Mouse (Mus musculus): Measurements from ENCODE around the gene T2. TPM values are rescaled to one million over a fixed set of nuclear protein-coding genes. Genes with fewer than 3 reads are reported as not detected.

The T2 gene
- polyA plus RNA-seq, 1 experiment from 2014 or later = 0.66 TPM

GRCm38 (mm10) chr17:8341360-8341963 is 14.3 kb upstream of the T2 start:
- peak overlapping the region; percentile 39 for H3K9ac ChIP-seq
- no peaks in the 10 kb centered on the region for H3K9me3 ChIP-seq (replicated peaks)
- H3K36me3 ChIP-seq = no peaks in the 10 kb centered on the region; the same call in 1 of the 2 replicates
- peak; percentile 30 for ATAC-seq (replicated peaks; ENCODE audit: low FRiP score)
- peaks cover 26% of the 10 kb centered on the region for H3K4me1 ChIP-seq
- peak overlapping the region; percentile 98 for H3K4me2 ChIP-seq
- H3K4me3 ChIP-seq (replicated peaks) = peak overlapping the region; percentile 53
- H3K27me3 ChIP-seq = peaks cover 50% of the 10 kb centered on the region
- 10% methylated on average over 46 of the region's 46 CpGs for WGBS
- H3K27ac ChIP-seq = no peak overlapping the region

GRCm38 (mm10) chr17:8342706-8343105 is 13.1 kb upstream of the T2 start:
- Histone ChIP-seq H3K4me3 (replicated peaks) (no peak overlapping the region), H3K27me3 (peaks cover 50% of the 10 kb centered on the region), H3K27ac (no peak overlapping the region), H3K4me2 (no peak overlapping the region), H3K9ac (no peak overlapping the region), H3K36me3 (no peaks in the 10 kb centered on the region; the same call in 1 of the 2 replicates), H3K9me3 (replicated peaks) (no peaks in the 10 kb centered on the region), H3K4me1 (peaks cover 26% of the 10 kb centered on the region)
- no peak for ATAC-seq (replicated peaks; ENCODE audit: low FRiP score)
- WGBS = 44% methylated on average over 5 of the region's 5 CpGs

DNA sequence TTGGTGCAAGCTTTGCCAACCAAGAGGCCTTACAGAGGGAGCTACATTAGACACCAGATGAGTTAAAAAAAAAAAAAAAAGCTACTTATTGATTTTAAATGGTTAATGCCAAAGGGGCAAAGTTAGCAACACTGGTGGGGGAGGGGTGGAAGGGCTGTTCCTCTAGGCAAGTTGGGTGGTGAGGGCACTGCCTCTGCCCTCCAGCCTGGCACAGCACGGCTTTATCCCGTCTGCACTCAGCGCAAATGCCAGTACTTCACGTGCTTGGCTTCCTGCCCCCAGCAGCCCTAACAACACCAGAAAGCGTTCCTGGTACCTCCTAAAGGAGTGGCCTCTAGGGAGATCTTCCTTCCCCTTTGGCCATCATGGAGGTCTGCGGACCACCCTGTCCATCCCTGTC is 12.4 kb upstream of the T2 start:
- no peak for ATAC-seq (replicated peaks; ENCODE audit: low FRiP score)
- H3K36me3 ChIP-seq = no peaks in the 10 kb centered on the region; the same call in 1 of the 2 replicates
- WGBS = 56% methylated on average over 6 of the region's 6 CpGs

GRCm38 (mm10) chr17:8347765-8348285 is 8.0 kb upstream of the T2 start:
- H3K9me3 ChIP-seq (replicated peaks) = no peaks in the 10 kb centered on the region
- H3K4me3 ChIP-seq (replicated peaks) = no peak overlapping the region
- 88% methylated on average over 5 of the region's 5 CpGs for WGBS
- H3K27ac ChIP-seq = no peak overlapping the region
- no peak overlapping the region for H3K4me2 ChIP-seq
- peaks cover 4% of the 10 kb centered on the region; the same call in 1 of the 2 replicates for H3K27me3 ChIP-seq
- H3K4me1 ChIP-seq = peaks cover 4% of the 10 kb centered on the region; the same call in 1 of the 2 replicates
- H3K36me3 ChIP-seq = no peaks in the 10 kb centered on the region
- H3K9ac ChIP-seq = no peak overlapping the region
- no peak for ATAC-seq (replicated peaks; ENCODE audit: low FRiP score)

More for the DNA sequence above, 12.4 kb upstream of the T2 start:
- 0 out of 2 replicates have a peak overlapping the region, but pooled peaks have one; percentile 23 for H3K4me2 ChIP-seq
- no peak overlapping the region for H3K9ac ChIP-seq
- H3K27me3 ChIP-seq = peaks cover 48% of the 10 kb centered on the region
- no peak overlapping the region for H3K4me3 ChIP-seq (replicated peaks)
- H3K27ac ChIP-seq = no peak overlapping the region
- no peaks in the 10 kb centered on the region for H3K9me3 ChIP-seq (replicated peaks)
- H3K4me1 ChIP-seq = peaks cover 26% of the 10 kb centered on the region

GRCm38 (mm10) chr17:8348941-8349340 is 6.9 kb upstream of the T2 start:
- no peak overlapping the region for H3K9ac ChIP-seq
- no peak overlapping the region for H3K4me3 ChIP-seq (replicated peaks)
- ATAC-seq (replicated peaks; ENCODE audit: low FRiP score) = no peak
- 0 out of 2 replicates have a peak, but pooled peaks cover 3% of the 10 kb centered on the region for H3K27me3 ChIP-seq
- no peaks in the 10 kb centered on the region for H3K9me3 ChIP-seq (replicated peaks)
- no peaks in the 10 kb centered on the region for H3K4me1 ChIP-seq
- H3K4me2 ChIP-seq = no peak overlapping the region
- H3K27ac ChIP-seq = no peak overlapping the region
- H3K36me3 ChIP-seq = no peaks in the 10 kb centered on the region
- 82% methylated on average over 4 of the region's 4 CpGs for WGBS

GRCm38 (mm10) chr17:8351088-8351487 is 4.7 kb upstream of the T2 start:
- H3K9ac ChIP-seq = no peak overlapping the region
- H3K27me3 ChIP-seq = no peaks in the 10 kb centered on the region
- H3K27ac ChIP-seq = no peak overlapping the region
- WGBS = 77% methylated on average over 7 of the region's 7 CpGs
- no peak for ATAC-seq (replicated peaks; ENCODE audit: low FRiP score)
- H3K9me3 ChIP-seq (replicated peaks) = no peaks in the 10 kb centered on the region
- H3K4me2 ChIP-seq = no peak overlapping the region
- no peaks in the 10 kb centered on the region for H3K36me3 ChIP-seq
- no peaks in the 10 kb centered on the region for H3K4me1 ChIP-seq
- H3K4me3 ChIP-seq (replicated peaks) = no peak overlapping the region

- no peak for ATAC-seq (replicated peaks; ENCODE audit: low FRiP score)
- H3K27me3 ChIP-seq = 0 out of 2 replicates have a peak, but pooled peaks cover 4% of the 10 kb centered on the region
- peaks cover 6% of the 10 kb centered on the region for H3K4me1 ChIP-seq
- H3K9me3 ChIP-seq (replicated peaks) = no peaks in the 10 kb centered on the region
- H3K9ac ChIP-seq = no peak overlapping the region
- no peak overlapping the region for H3K4me3 ChIP-seq (replicated peaks)
- H3K4me2 ChIP-seq = no peak overlapping the region
- no peaks in the 10 kb centered on the region for H3K36me3 ChIP-seq
- H3K27ac ChIP-seq = no peak overlapping the region
- WGBS = 84% methylated on average over 6 of the region's 6 CpGs
Observed at GRCm38 (mm10) chr17:8357498-8357897, 1.7 kb downstream of the T2 start.

- no peak for ATAC-seq (replicated peaks; ENCODE audit: low FRiP score)
- Histone ChIP-seq H3K4me3 (replicated peaks) (no peak overlapping the region), H3K4me1 (peaks cover 14% of the 10 kb centered on the region), H3K36me3 (no peaks in the 10 kb centered on the region), H3K9ac (no peak overlapping the region), H3K27ac (no peak overlapping the region), H3K27me3 (0 out of 2 replicates have a peak, but pooled peaks cover 6% of the 10 kb centered on the region), H3K4me2 (no peak overlapping the region), H3K9me3 (replicated peaks) (no peaks in the 10 kb centered on the region)
- 93% methylated on average over 5 of the region's 5 CpGs for WGBS
Observed at GRCm38 (mm10) chr17:8360876-8361275, 5.1 kb downstream of the T2 start.

- H3K4me1 ChIP-seq = peaks cover 14% of the 10 kb centered on the region
- H3K4me2 ChIP-seq = no peak overlapping the region
- no peaks in the 10 kb centered on the region for H3K9me3 ChIP-seq (replicated peaks)
- no peak for ATAC-seq (replicated peaks; ENCODE audit: low FRiP score)
- no peak overlapping the region for H3K4me3 ChIP-seq (replicated peaks)
- no peaks in the 10 kb centered on the region for H3K36me3 ChIP-seq
- no peak overlapping the region for H3K9ac ChIP-seq
- 78% methylated on average over 10 of the region's 10 CpGs for WGBS
- 0 out of 2 replicates have a peak, but pooled peaks cover 6% of the 10 kb centered on the region for H3K27me3 ChIP-seq
- H3K27ac ChIP-seq = no peak overlapping the region
Observed at GRCm38 (mm10) chr17:8361281-8362103, 5.7 kb downstream of the T2 start.

DNA sequence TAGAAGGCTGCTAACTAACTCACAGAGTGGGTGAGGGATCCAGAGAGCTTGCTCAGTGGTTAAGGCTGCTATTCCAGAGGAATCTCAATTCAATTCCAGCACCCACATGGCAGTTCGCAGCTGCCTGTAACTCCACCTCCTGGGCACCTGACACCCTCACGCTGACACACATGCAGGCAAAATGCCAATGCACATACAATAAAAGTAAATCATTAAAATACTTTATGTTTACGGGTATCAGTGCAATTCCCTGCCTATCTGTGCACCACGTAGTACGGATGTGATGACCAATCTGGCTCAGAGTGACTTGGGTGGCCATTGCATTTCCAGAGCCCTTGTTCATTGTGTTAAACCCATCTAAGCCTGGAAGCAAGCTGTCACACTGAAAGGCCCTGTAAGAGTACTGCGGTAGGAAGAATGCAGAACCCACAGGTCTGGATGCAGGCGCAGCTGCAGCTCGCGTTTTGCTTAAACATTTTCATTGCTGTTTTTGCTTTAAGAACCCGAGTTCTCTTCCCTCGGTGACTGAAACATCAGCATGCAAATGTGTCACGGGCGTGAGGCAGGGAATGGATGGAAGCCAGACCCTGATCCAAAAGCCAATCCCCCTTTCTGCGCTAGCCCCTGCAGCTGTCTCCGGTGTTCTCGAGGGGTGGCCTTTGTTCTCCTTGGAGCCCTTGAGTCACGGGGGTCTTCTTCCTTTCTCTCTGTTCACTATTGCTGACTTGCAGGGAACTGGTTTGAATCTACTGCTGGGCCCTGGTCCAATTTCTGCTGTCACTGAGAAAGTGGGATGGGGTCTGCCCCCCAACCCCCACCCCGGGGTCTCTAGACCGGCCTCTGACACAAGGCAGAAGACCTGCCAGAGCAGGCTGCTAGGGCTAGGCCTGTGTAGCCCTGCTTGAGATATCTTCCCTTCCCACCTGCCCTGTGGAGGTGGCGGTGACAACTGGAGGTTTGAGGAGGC is 12.0 kb downstream of the T2 start:
- Histone ChIP-seq H3K36me3 (no peaks in the 10 kb centered on the region), H3K27ac (no peak overlapping the region), H3K9ac (no peak overlapping the region), H3K4me1 (peaks cover 36% of the 10 kb centered on the region), H3K4me3 (replicated peaks) (no peak overlapping the region), H3K27me3 (0 out of 2 replicates have a peak, but pooled peaks cover 3% of the 10 kb centered on the region), H3K4me2 (no peak overlapping the region), H3K9me3 (replicated peaks) (no peaks in the 10 kb centered on the region)
- ATAC-seq (replicated peaks; ENCODE audit: low FRiP score) = no peak
- WGBS = 29% methylated on average over 20 of the region's 20 CpGs

GRCm38 (mm10) chr17:8368570-8368969 is 12.8 kb downstream of the T2 start:
- H3K4me2 ChIP-seq = no peak overlapping the region
- H3K9me3 ChIP-seq (replicated peaks) = no peaks in the 10 kb centered on the region
- no peak overlapping the region for H3K9ac ChIP-seq
- H3K27ac ChIP-seq = no peak overlapping the region
- WGBS = 50% methylated on average over 8 of the region's 8 CpGs
- no peaks in the 10 kb centered on the region for H3K36me3 ChIP-seq
- peaks cover 32% of the 10 kb centered on the region for H3K4me1 ChIP-seq
- 0 out of 2 replicates have a peak, but pooled peaks cover 3% of the 10 kb centered on the region for H3K27me3 ChIP-seq
- ATAC-seq (replicated peaks; ENCODE audit: low FRiP score) = no peak
- no peak overlapping the region for H3K4me3 ChIP-seq (replicated peaks)

Measured in kidney, embryonic 15.5 days (tissue).